Mouse (Mus musculus) A20 (cell line): ENCODE results near the gene Fam3c.
A peak's percentile ranks its signal among the peaks of the same experiment; 100 is the strongest.

Source experiments
- DNase-seq: peaks from one replicate; pipeline ENCODE4 v3.0.0-alpha.2; 2011; ENCODE audit warnings: low read depth, low spot score

Gene Fam3c

DNA sequence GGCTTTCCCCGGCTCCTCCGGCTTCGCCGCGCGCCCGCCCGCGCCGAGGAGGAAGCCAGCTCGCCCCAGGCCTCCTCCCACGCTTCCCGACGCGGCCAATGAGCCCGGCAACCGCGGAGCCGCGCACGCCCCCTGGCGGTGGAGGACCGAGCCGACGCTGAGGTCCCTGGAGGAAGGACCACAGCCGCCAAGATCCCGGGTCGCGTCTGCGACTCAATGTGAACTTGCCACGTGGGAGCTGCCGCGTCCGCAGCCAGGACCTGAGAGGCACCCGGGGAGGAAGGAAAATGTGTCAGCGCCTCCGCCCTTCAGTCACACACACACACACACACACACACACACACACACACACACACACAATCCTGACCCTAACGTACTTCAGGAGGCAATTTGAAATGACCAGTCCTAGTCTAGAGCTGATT lies at the start of gene Fam3c:
Gene Fam3c (minus strand): TSS at position 158 of the 422 bp plus-strand sequence.
- peak; percentile 94 for DNase-seq

- no peak for DNase-seq
Measured at GRCm38 (mm10) chr6:22405021-22405420, 49.0 kb upstream of the Fam3c start.

DNA sequence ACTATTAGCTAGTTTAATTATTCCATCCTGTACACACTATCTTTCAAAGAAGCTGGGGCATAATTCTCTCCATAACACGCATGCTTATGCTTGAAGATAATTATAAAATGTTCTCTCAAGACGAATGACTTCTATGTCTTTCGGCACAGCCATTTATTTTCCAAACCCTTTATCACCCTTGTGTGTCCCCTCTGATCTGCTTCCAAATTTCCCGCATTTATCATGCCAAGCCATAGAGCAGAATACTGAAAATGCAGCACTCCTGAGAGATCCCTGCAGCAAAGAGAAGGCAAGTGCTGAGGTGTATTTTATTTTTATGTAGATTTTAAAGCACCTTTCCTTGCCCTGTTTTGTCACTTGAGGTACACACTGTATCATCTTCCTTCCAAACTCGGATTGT lies 47.7 kb upstream of the Fam3c start:
- no peak for DNase-seq

DNA sequence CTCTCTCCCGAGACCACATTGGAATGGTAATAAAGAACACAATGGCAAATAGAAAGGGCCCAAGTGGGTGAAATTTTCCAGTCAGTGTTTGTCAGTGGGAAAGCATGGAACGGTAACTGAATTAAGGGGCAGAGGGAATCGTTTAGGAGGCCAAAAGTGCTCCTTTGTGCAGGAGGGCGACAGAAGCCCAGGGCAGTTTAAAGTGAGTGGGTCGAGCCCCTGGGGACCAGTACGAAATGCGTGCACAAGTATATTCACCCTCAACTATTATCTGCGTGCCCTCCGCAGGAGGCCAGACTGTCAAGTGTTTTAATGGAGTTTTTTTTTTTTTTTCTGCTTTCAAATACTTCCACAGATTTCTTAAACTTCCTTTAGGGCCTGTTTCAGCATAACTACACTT lies 47.3 kb upstream of the Fam3c start:
- no peak for DNase-seq

- DNase-seq, result no peak
Measured at GRCm38 (mm10) chr6:22402548-22403164, 46.6 kb upstream of the Fam3c start.

DNA sequence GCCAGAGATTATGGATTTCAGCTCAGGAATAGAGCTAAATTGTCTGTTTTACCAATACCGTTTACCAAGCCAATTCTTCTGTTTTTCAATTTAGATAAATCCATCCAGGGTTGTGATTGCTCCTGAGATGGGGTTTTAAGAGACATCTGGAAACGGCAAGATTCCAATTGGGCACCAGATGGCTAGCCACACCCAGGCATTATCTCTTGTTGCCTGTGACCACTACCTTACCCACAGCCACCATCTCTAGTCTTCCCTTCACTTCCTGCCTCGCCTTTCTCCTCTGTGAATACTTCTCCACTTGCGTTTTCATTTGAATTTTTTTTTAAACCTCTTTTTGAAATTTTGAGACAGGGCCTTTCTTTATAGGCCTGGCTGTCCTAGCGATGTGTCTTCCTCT lies 46.0 kb upstream of the Fam3c start:
- no peak for DNase-seq

- DNase-seq, result no peak
Measured at GRCm38 (mm10) chr6:22398079-22398774, 42.2 kb upstream of the Fam3c start.

GRCm38 (mm10) chr6:22395207-22395606 lies 39.2 kb upstream of the Fam3c start:
- DNase-seq, result no peak

GRCm38 (mm10) chr6:22390654-22391365 lies 34.8 kb upstream of the Fam3c start:
- no peak for DNase-seq

DNA sequence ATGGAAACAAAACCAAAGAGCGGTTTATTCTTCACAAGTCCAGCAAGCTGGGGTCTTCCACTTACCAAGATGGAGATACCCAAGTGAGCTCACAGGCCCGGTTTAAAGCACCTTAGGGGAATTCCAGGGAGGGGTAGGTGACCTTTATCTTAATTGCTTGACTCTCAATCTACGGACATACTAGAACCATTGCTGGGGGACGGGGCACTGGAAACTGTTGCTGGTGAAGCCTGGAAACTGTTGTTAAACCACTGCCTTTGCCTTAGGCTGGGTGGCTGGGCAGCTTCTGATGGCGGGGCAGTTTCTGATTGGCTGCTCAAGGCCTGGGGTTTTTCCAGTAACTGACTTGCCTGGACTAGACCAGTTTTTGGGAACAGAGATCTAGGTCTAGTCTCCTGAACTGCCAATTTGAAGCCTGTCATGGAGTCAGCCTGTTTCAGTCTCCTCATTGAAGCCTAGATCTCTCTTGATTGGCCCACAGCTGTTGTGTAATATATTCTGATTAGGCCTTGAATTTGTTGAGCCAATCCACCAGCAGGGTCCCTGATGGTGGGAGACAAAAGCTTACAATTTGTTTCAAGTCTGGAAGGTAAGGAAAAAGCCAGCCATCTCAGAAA lies 29.3 kb upstream of the Fam3c start:
- DNase-seq, result no peak

GRCm38 (mm10) chr6:22380269-22380668 lies 24.2 kb upstream of the Fam3c start:
- no peak for DNase-seq

GRCm38 (mm10) chr6:22379831-22380230 lies 23.8 kb upstream of the Fam3c start:
- no peak for DNase-seq

- no peak for DNase-seq
Measured at GRCm38 (mm10) chr6:22378462-22378861, 22.4 kb upstream of the Fam3c start.

GRCm38 (mm10) chr6:22374791-22375190 lies 18.7 kb upstream of the Fam3c start:
- no peak for DNase-seq

DNA sequence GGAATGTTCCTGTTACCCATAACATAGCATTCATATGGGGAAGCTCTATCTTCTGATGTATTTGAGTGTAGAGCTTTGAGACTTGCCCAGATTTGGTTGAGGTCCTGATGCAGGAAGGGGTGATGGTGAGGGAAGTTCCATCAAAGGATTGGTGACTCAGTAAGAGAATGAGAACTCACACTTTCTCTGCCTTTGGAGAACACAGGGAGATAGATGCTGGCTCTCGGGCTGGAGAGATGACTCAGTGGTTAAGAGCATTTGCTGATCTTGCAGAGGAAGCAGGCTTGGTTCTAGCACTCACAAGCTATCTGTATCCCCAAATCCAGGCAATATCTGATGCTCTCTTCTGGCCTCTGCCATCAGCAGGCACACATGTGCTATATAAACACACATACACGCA lies 17.4 kb upstream of the Fam3c start:
- DNase-seq, result no peak

- DNase-seq, result peak; percentile 64
Measured at GRCm38 (mm10) chr6:22366977-22367376, 10.9 kb upstream of the Fam3c start.

GRCm38 (mm10) chr6:22363590-22363989 lies 7.5 kb upstream of the Fam3c start:
- DNase-seq, result no peak

DNA sequence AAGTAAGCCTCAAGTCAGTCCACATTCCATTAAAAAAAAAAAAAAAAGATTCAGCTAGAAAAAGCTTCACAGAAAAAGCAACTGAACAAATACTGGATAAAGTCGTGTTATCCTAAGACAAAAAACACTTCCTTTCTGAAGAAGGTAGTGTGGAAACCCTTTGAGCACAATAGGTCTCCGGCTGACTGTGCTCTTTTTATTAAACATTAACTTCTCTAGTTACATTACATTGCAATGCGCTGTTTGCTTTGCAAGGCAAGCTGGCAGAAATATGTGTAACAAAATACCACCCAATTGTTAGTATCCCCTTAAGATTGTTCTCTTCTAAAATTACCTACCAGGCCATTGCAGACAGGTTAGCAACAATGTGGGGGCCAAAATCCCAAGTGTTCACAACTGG lies 5.9 kb upstream of the Fam3c start:
- DNase-seq, result no peak

GRCm38 (mm10) chr6:22359019-22359418 lies 3.0 kb upstream of the Fam3c start:
- peak; percentile 52 for DNase-seq

- no peak for DNase-seq
Measured at GRCm38 (mm10) chr6:22357351-22357750, 1.3 kb upstream of the Fam3c start.

DNA sequence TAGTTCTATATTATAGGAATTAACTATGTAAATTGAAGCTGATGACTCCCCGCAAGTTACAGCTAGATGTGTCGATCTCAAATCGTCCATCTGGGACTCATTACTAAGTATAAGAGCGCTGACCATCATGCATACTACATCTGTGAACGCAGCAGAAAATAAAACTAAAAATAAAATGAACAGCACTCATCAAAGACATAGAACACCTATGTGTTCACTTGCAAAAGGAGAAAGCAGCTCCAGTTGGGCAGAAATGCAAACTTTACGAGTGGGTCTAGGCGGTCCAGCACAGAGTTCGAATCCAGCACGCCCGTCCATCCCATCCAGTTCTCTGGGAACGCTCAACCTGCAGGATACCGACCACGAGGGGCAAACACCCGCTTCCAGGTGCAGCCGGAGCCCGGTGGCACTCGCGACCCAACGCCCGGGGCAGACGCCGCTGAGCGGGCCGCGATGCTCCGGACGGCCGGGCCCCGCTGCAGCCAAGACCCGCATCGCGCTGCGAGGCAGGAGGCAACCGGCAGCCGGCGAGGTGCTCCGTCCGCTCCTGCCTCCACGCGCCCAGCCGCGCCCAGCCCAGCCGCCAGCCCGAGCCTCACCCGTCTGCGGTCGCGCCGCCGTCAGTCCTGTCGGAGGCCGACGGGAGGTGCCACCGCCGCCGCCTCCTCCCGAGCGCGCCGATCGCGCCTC lies 502 bp downstream of the Fam3c start:
- no peak for DNase-seq

- DNase-seq, result no peak
Measured at GRCm38 (mm10) chr6:22354675-22355074, 1.4 kb downstream of the Fam3c start.
